Mouse (Mus musculus) layer of hippocampus, postnatal 10 days (tissue): Measurements from ENCODE around the gene Pcgf3. TPM values are rescaled to one million over a fixed set of nuclear protein-coding genes. Genes with fewer than 3 reads are reported as not detected.

Source experiments
- DNase-seq, 2 experiments: peaks; one replicate each; pipeline ENCODE4 v3.0.0; 2021; ENCODE audit warnings: low spot score in 2 of 2
- total RNA-seq, 2 experiments: library from RNA; stranded (reverse); gene quantifications; 2 replicates each; pipeline ENCODE4 v1.2.3; 2021

Gene Pcgf3
- total RNA-seq, 2 experiments from 2014 or later: 69.3 to 71.4 TPM

- peak; percentile 64 to 77 for DNase-seq
These were observed 88.6 kb downstream of the Pcgf3 start, which contains the start of gene Cplx1 for GRCm38 (mm10) chr5:108549489-108550206. Gene Cplx1, minus strand, starts transcription at chr5:108550024.

GRCm38 (mm10) chr5:108550207-108550594 lies 89.2 kb downstream of the Pcgf3 start:
- DNase-seq: no peak

GRCm38 (mm10) chr5:108554041-108554440 lies 93.0 kb downstream of the Pcgf3 start:
- no peak for DNase-seq

Other genes with a start within 250 kb of the Pcgf3 start
- 10 to 100 TPM; 50.9 to 54.1 TPM for gene Dr1, start 192.3 kb upstream of the Pcgf3 start, total RNA-seq
- 1 to 10 TPM; 7.2 to 8.1 TPM for gene Pigg, start 148.6 kb upstream of the Pcgf3 start, total RNA-seq
- 10 to 100 TPM; 61.9 to 70.5 TPM for gene Gm42517, start 93.3 kb upstream of the Pcgf3 start, total RNA-seq
- gene Pde6b, start 72.8 kb upstream of the Pcgf3 start, total RNA-seq: under 1 TPM in 1 of 2 experiments, not detected in 1; 0.25 TPM
- 100 to 1,000 TPM; 414 to 429 TPM for gene Atp5k, start 26.8 kb upstream of the Pcgf3 start, total RNA-seq
- gene Mfsd7a, start 12.3 kb upstream of the Pcgf3 start, total RNA-seq: under 1 TPM; 0.41 to 0.80 TPM
- 100 to 1,000 TPM; 396 to 463 TPM for gene Cplx1, start 88.8 kb downstream of the Pcgf3 start, total RNA-seq
- 10 to 100 TPM; 87.7 to 89.7 TPM for gene Gak, start 168.5 kb downstream of the Pcgf3 start, total RNA-seq
- gene Tmem175, start 168.5 kb downstream of the Pcgf3 start, total RNA-seq: 10 to 100 TPM; 35.8 to 36.6 TPM
- gene Idua, start 199.1 kb downstream of the Pcgf3 start, total RNA-seq: 1 to 10 TPM; 8.6 to 9.4 TPM
- 10 to 100 TPM; 56.4 to 61.2 TPM for gene Dgkq, start 208.4 kb downstream of the Pcgf3 start, total RNA-seq
- gene Slc26a1, start 214.3 kb downstream of the Pcgf3 start, total RNA-seq: 1 to 10 TPM; 2.6 to 3.2 TPM
- 10 to 100 TPM; 18.5 to 22.5 TPM for gene Fgfrl1, start 231.2 kb downstream of the Pcgf3 start, total RNA-seq